Mouse (Mus musculus) limb, embryonic 13.5 days (tissue): ENCODE data around the gene Ap1ar. TPM values are rescaled to one million over a fixed set of nuclear protein-coding genes. Genes with fewer than 3 reads are reported as not detected.

Experiments
- ATAC-seq: fragments of 200-750 bp; cut with Nextera tagmentation; 2 replicates; pipeline ENCODE4 v1.8.0; 2017; ENCODE audit warnings: low read depth, moderate number of reproducible peaks, moderate TSS enrichment; ENCODE audit not compliant: low FRiP score
- H3K27ac ChIP-seq: fragments of 300-500 bp; sonication (generic); 2 replicates; pipeline ENCODE4 v1.5.1; 2015; ENCODE audit warnings: inconsistent platforms, mild to moderate bottlenecking, moderate library complexity
- H3K27me3 ChIP-seq: fragments of 300-500 bp; sonication (generic); 2 replicates; pipeline ENCODE4 v1.6.1; 2015; ENCODE audit warnings: mild to moderate bottlenecking, inconsistent platforms
- H3K36me3 ChIP-seq: fragments of 300-500 bp; sonication (generic); 2 replicates; pipeline ENCODE4 v1.6.1; 2015; ENCODE audit warnings: inconsistent platforms, mild to moderate bottlenecking, moderate library complexity
- H3K4me1 ChIP-seq: fragments of 300-500 bp; sonication (generic); 2 replicates; pipeline ENCODE4 v1.6.1; 2015; ENCODE audit warnings: inconsistent platforms
- H3K4me2 ChIP-seq: fragments of 300-500 bp; sonication (generic); replicated peaks from 2 replicates; pipeline ENCODE4 v1.6.1; 2015; ENCODE audit warnings: inconsistent platforms, mild to moderate bottlenecking, moderate library complexity
- H3K4me3 ChIP-seq: fragments of 300-500 bp; sonication (generic); 2 replicates; pipeline ENCODE4 v1.5.1; 2015; ENCODE audit warnings: moderate library complexity, mild to moderate bottlenecking, inconsistent platforms
- H3K9ac ChIP-seq: fragments of 300-500 bp; sonication (generic); 2 replicates; pipeline ENCODE4 v1.6.1; 2015; ENCODE audit warnings: mild to moderate bottlenecking, inconsistent platforms
- H3K9me3 ChIP-seq: fragments of 300-500 bp; sonication (generic); 2 replicates; pipeline ENCODE4 v1.6.1; 2016; ENCODE audit warnings: inconsistent platforms
- WGBS: fragments of 180-500 bp; shearing (Covaris S2); methylation state at CpG from one replicate; pipeline ENCODE4 v1.1.7; 2015; 5-methylcytosine and 5-hydroxymethylcytosine counted together
- polyA plus RNA-seq: library from polyadenylated mRNA; unstranded; fragments of >200 nt; fragmentation: Nextera tagmentation; extraction: Ambion mirVana; gene quantifications from 2 replicates; pipeline ENCODE4 v1.2.1, GENCODE M21; 2015

Gene Ap1ar
- polyA plus RNA-seq, 1 experiment from 2014 or later = 54.1 TPM

DNA sequence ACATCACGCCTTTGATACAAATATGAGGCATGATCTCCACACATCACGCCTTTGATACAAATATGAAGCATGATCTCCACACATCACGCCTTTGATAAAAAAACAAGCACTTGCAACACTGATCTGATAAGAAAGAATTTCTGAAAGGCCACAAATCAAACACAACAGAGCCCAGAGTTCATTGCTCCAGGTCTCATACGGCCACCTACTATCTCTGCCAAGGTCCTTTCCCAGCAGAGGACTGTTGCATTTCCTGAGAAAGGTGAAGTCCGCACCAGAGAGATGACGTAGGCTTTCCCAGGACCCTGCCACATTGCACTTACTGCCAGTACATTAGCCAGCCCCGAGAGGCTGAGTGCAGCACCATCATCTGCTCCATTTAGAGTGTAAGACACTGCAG is 28.2 kb downstream of the Ap1ar start:
- no peak for ATAC-seq
- WGBS = 88% methylated on average over 7 of the region's 7 CpGs

DNA sequence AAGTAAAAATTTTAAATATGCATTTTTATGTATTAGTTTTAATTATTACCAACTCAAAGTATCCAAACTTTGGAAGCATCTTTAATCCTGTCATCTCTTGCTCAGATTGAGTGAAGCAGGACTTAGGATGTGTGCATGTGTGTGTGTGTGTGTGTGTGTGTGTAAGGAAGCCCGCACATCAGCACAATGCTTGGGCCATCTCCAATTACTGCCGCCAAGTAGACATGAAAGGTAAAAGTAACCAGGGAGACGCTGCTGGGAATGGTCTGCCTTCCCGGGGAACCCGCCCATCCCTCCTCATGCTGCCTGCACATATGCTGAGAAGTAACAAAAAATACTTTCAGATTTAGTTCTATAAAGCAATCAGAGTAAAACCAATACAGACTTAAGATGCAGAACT is 29.5 kb downstream of the Ap1ar start:
- Histone ChIP-seq H3K27me3 (no peaks in the 10 kb centered on the region), H3K9ac (no peak overlapping the region), H3K4me2 (no peak overlapping the region), H3K9me3 (no peaks in the 10 kb centered on the region), H3K4me1 (no peaks in the 10 kb centered on the region; the same call in 1 of the 2 replicates), H3K4me3 (no peak overlapping the region), H3K36me3 (peaks cover 65% of the 10 kb centered on the region), H3K27ac (no peak overlapping the region)
- 83% methylated on average over 5 of the region's 5 CpGs for WGBS
- no peak for ATAC-seq

More for the DNA sequence above, 28.2 kb downstream of the Ap1ar start:
- Histone ChIP-seq H3K4me3 (no peak overlapping the region), H3K4me2 (no peak overlapping the region), H3K9ac (no peak overlapping the region), H3K27ac (no peak overlapping the region), H3K9me3 (no peaks in the 10 kb centered on the region), H3K36me3 (peaks cover 75% of the 10 kb centered on the region), H3K4me1 (no peaks in the 10 kb centered on the region; the same call in 1 of the 2 replicates), H3K27me3 (no peaks in the 10 kb centered on the region)

DNA sequence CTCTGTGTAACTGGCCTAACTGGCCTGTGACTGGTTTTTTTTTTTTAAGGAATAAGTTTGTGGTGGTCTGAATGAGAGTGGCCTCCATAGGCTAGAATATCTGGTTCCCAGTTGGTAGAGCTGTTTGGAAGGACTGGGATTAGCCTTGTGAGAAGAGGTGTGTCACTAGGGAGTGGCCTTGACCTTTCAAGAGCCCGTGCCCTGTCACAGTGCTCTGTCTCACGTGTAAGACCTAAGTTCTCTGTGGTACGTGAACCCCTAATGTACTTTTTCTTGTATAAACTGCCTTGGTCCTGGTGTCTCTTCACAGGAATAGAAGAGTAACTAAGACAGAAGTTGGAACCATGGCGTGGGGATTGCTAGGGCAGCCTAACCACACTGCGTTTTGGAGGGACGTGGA is 31.3 kb downstream of the Ap1ar start:
- ATAC-seq = no peak
- H3K27me3 ChIP-seq = no peaks in the 10 kb centered on the region
- 93% methylated on average over 6 of the region's 6 CpGs for WGBS
- H3K9me3 ChIP-seq = no peaks in the 10 kb centered on the region
- H3K4me2 ChIP-seq = no peak overlapping the region
- peaks cover 49% of the 10 kb centered on the region for H3K36me3 ChIP-seq
- no peaks in the 10 kb centered on the region; the same call in 1 of the 2 replicates for H3K4me1 ChIP-seq
- no peak overlapping the region for H3K9ac ChIP-seq
- no peak overlapping the region for H3K4me3 ChIP-seq
- H3K27ac ChIP-seq = no peak overlapping the region

DNA sequence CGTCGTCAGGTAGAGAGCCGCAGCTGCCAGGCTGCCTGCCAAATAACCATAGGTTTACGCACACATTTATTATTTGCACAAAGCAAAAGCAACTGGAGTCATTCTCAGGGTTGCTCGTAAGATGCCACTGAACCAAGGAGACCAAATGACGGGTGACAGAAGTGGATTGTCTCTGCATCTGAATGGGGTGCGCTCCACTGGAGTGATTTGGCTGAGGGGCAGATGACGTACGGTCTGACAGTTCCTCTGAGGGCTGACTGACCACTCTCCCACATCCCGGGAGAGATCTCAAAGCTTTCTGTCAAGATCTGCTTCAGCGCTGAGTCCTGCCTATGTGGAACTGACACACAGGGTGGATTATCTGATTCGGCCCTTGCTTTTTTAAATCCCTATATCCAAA is 32.3 kb downstream of the Ap1ar start:
- Histone ChIP-seq H3K36me3 (peaks cover 41% of the 10 kb centered on the region), H3K4me3 (no peak overlapping the region), H3K9ac (no peak overlapping the region), H3K4me2 (no peak overlapping the region), H3K4me1 (no peaks in the 10 kb centered on the region; the same call in 1 of the 2 replicates), H3K27ac (no peak overlapping the region), H3K9me3 (no peaks in the 10 kb centered on the region), H3K27me3 (no peaks in the 10 kb centered on the region)
- WGBS = 77% methylated on average over 12 of the region's 12 CpGs
- ATAC-seq = no peak

DNA sequence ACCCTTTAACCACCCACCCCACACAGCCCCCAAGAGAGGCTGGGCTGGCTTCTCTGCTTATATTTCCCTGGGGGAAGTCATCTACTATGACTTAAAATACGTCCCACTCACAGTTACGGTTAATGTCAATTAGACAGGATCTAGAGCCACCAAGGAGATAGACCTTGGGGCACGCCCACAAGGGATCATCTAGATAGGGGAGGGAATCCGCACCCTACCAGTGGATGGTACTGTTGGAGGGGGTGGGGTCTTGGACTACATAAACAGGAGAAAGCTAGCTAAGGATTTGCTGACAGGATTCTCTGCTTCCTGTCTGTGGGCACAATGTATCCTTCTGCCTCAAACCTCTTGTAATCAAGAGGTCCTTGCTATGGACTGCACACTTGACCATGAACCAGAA is 32.9 kb downstream of the Ap1ar start:
- ATAC-seq = no peak
- Histone ChIP-seq H3K27ac (no peak overlapping the region), H3K4me3 (no peak overlapping the region), H3K4me2 (no peak overlapping the region), H3K9ac (no peak overlapping the region), H3K9me3 (no peaks in the 10 kb centered on the region), H3K36me3 (peaks cover 35% of the 10 kb centered on the region), H3K27me3 (no peaks in the 10 kb centered on the region), H3K4me1 (no peaks in the 10 kb centered on the region; the same call in 1 of the 2 replicates)
- WGBS = 86% methylated on average over 4 of the region's 4 CpGs

DNA sequence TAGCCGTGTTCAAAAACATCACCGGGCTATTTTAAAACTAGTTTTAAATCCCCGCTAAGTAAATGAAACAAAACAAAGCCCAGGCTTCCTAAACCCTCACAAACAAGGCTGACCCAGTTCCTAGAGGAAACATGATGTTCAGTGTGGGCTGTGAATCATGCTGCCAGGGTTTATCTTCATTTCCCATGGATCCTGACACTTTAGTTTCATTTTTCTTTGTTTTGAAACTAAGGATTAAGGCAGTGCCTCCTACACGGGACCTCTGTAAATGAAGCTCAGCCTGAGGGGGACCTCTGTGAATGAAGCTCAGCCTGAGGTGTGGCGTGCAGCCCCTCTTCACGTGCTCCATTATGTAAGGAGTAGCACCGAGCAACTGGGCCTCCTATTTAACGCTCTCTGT is 34.5 kb downstream of the Ap1ar start:
- no peak overlapping the region for H3K27ac ChIP-seq
- no peak overlapping the region for H3K9ac ChIP-seq
- no peaks in the 10 kb centered on the region; the same call in 1 of the 2 replicates for H3K4me1 ChIP-seq
- no peak for ATAC-seq
- H3K4me2 ChIP-seq = no peak overlapping the region
- 48% methylated on average over 8 of the region's 8 CpGs for WGBS
- H3K36me3 ChIP-seq = peaks cover 19% of the 10 kb centered on the region
- H3K27me3 ChIP-seq = no peaks in the 10 kb centered on the region
- no peak overlapping the region for H3K4me3 ChIP-seq
- H3K9me3 ChIP-seq = no peaks in the 10 kb centered on the region

DNA sequence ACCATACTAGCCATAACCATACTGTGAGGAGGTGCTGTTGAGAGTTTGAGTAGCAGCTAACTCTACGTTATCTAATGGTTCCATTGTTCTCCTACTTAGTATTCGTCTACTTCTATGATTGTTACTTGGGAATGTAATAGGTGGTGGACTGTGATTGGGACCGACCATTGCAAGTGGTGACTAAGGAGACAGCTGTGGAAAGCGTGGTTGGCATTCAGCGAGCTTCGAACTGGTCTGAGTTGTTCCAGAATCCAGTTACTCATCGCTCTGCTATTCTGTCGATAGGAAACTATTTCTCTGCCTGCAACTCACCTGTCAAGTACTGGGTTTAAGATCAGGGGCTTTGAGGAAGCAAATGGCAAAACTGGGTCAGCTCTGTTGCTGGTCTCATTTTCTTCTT is 36.2 kb downstream of the Ap1ar start:
- peaks cover 9% of the 10 kb centered on the region for H3K36me3 ChIP-seq
- WGBS = 93% methylated on average over 8 of the region's 8 CpGs
- H3K4me3 ChIP-seq = no peak overlapping the region
- H3K4me1 ChIP-seq = no peaks in the 10 kb centered on the region; the same call in 1 of the 2 replicates
- no peak overlapping the region for H3K4me2 ChIP-seq
- no peak overlapping the region for H3K9ac ChIP-seq
- no peak for ATAC-seq
- H3K27ac ChIP-seq = no peak overlapping the region
- no peaks in the 10 kb centered on the region for H3K9me3 ChIP-seq
- H3K27me3 ChIP-seq = no peaks in the 10 kb centered on the region

DNA sequence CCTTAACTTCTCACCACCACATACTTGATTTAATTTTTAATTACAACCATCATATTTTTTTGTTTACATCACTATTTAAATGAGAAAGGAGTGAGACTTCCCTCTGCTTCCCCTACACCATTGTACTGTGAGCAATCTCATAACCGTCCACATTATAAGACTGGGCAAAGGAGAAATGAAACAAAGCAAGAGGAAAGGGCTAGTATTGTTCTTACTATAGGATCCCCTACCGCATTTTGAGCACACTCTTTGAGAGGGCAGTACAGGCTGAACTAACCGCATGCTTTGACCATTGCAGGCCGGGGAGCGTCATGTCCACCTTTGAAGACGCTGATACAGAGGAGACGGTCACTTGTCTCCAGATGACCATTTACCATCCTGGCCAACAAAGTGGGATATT is 41.1 kb downstream of the Ap1ar start:
- 92% methylated on average over 7 of the region's 7 CpGs for WGBS
- Histone ChIP-seq H3K9ac (no peak overlapping the region), H3K4me2 (no peak overlapping the region), H3K4me1 (peaks cover 1% of the 10 kb centered on the region), H3K27ac (no peak overlapping the region), H3K36me3 (no peaks in the 10 kb centered on the region), H3K27me3 (peaks cover 7% of the 10 kb centered on the region), H3K4me3 (no peak overlapping the region), H3K9me3 (no peaks in the 10 kb centered on the region)
- ATAC-seq = no peak

DNA sequence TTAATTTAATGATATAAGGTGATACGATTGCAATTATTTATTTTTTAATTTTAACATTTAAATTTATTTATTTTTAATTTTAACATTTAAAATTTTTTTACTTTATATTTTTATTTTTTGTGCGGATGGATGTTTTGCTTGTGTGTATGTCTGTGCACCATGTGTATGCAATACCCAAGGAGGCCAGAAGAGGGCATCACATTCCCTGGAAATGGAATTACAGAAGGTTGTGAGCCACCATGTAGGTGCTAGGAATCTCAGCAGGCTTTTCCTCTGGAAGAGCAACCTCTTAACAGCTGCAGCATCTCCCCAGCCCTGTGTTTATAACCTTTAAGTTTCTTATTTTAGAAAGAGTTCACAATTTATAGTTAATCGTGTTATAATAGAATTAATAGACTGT is 41.6 kb downstream of the Ap1ar start:
- no peak for ATAC-seq
- H3K4me1 ChIP-seq = peaks cover 6% of the 10 kb centered on the region
- no peak overlapping the region for H3K27ac ChIP-seq
- H3K9ac ChIP-seq = no peak overlapping the region
- H3K27me3 ChIP-seq = peaks cover 8% of the 10 kb centered on the region
- H3K4me3 ChIP-seq = no peak overlapping the region
- WGBS = 92% methylated on average over 3 of the region's 3 CpGs
- no peaks in the 10 kb centered on the region for H3K36me3 ChIP-seq
- H3K4me2 ChIP-seq = no peak overlapping the region
- no peaks in the 10 kb centered on the region for H3K9me3 ChIP-seq

DNA sequence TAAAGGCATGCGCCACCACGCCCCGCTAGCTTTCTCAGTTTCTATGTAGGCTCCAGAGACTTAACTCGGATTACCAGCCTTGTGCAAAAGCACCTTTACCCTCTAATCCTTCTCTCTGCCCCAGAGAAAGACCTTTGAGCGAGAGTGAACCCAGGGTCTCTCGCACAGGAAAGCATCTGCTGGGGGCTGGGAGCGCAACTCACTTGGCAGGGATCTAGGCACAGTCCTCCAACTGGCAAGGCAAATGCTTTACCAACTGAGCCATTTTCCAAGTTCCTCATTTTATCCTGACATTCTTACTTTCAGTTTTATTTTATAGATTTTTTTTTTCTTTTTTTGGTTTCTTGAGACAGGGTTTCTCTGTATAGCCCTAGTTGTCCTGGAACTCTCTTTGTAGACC is 44.3 kb downstream of the Ap1ar start:
- 81% methylated on average over 7 of the region's 7 CpGs for WGBS
- H3K4me3 ChIP-seq = no peak overlapping the region
- H3K4me2 ChIP-seq = no peak overlapping the region
- no peak for ATAC-seq
- H3K27me3 ChIP-seq = peaks cover 27% of the 10 kb centered on the region
- no peak overlapping the region for H3K9ac ChIP-seq
- H3K9me3 ChIP-seq = no peaks in the 10 kb centered on the region
- H3K36me3 ChIP-seq = no peaks in the 10 kb centered on the region
- peaks cover 16% of the 10 kb centered on the region for H3K4me1 ChIP-seq
- H3K27ac ChIP-seq = no peak overlapping the region

DNA sequence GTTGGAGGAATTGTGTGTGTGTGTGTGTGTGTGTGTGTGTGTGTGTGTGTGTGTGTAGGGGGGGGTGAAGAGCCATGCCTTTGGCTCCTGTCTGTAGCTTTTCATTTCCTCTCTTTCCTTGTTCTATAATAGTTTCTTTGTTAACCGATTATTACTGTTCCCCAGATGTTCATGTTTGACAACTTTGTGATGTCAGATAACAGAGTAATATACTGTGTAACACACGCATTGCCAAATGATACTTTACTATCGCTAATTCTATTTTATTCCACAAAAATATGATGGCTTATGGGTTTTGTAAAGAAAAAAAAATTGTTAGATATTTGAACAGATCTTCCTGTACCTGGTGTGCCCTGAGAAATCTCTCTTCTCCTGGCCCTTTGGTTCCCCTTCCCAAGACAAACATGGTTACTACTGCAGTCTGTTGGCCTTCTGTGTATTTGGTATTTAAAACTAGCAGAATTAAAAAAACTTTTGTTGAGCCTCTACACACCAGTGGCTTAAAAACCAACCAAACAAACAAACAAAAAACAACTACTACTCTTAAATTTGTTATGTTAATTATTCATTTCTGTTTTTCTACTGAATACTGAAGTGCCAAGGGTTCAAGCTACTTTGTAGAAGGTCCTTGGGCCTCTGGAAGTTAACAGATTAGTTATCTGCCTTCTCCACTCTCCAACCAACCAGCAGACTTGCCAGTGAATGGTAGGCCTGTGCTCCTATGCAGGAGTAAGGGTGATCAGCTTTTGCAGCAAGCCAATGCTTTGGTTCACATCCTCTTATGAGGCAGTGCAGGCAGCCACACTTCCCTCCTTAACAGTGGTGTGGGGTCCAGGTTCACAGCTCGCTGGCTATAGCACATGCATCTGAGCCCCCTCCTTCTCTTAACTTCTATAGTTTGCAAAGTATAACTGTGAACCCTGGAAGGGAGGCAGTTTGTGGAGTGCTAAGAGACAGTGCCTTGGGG is 45.4 kb downstream of the Ap1ar start:
- Histone ChIP-seq H3K4me2 (peak overlapping the region; percentile 98; the same call in 1 of the 2 replicates), H3K4me1 (peaks cover 16% of the 10 kb centered on the region), H3K27ac (no peak overlapping the region), H3K9ac (no peak overlapping the region), H3K9me3 (no peaks in the 10 kb centered on the region), H3K36me3 (no peaks in the 10 kb centered on the region), H3K27me3 (peaks cover 32% of the 10 kb centered on the region), H3K4me3 (peak overlapping the region; percentile 64; the same call in 1 of the 2 replicates)
- no peak for ATAC-seq
- 49% methylated on average over 4 of the region's 4 CpGs for WGBS

DNA sequence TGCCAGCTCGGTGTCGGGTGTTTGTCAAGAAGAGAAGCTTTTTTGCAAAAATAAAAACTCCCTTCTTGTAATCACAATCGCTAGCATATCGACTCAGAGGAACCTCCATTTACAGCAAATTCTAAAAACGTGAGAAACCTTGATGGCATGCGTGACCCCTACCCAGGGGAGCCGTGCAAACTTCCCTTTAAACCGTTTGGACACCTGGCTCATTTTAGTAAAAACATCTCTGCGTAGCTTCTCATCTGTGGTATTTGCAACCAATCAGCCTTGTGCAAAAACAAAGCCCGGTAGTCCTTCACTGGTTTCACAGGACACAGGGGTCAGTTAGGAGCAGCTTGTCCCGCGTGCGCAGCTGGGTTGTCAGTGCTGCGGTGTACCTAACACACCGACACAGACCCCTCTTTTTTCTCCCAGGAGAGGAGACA is 46.3 kb downstream of the Ap1ar start:
- Histone ChIP-seq H3K4me2 (peak overlapping the region; percentile 98), H3K9ac (0 out of 2 replicates have a peak overlapping the region, but pooled peaks have one; percentile 70), H3K27ac (no peak overlapping the region), H3K4me3 (peak overlapping the region; percentile 64), H3K36me3 (no peaks in the 10 kb centered on the region), H3K9me3 (no peaks in the 10 kb centered on the region), H3K4me1 (peaks cover 16% of the 10 kb centered on the region), H3K27me3 (peaks cover 34% of the 10 kb centered on the region)
- ATAC-seq = no peak
- 3% methylated on average over 15 of the region's 15 CpGs for WGBS
